Mouse (Mus musculus) heart, postnatal 0 days (tissue): ENCODE results near the gene Epb41.

Experiments
- CTCF ChIP-seq: IDR thresholded peaks from 2 replicates; pipeline ENCODE4 v1.5.1; 2016; ENCODE audit warnings: antibody characterized with exemption, control low read depth, low read depth
- EP300 ChIP-seq: IDR thresholded peaks from 2 replicates; pipeline ENCODE4 v1.6.1; 2016; ENCODE audit warnings: antibody characterized with exemption, low read depth

DNA sequence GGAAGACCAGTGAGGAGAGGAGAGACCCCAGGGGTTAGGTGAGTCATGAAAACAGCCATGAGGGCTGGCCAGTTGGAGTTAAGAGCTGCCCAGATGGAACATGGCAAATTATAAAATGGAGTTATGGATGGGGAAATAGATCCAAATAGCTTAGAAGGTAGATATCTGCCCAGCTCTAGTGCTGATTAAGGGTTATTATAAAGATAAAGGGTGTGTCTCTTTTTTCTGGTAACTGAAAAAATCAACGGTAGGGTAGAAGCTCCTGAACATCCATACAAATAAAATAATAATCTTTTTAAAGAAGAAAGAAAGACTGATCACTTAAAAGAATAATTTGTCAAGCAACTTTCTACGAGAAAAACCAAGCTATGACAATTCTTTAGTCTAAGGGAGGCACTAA lies 49.9 kb downstream of the Epb41 start:
- no peak for TF ChIP-seq CTCF
- TF ChIP-seq EP300: no peak
